Mouse (Mus musculus): Measurements from ENCODE around the gene Itga6. TPM values are rescaled to one million over a fixed set of nuclear protein-coding genes. Genes with fewer than 3 reads are reported as not detected.

The Itga6 gene
- total and polyA plus RNA-seq, 3 experiments, result 31.8 to 65.8 (median 45.3) TPM

GRCm38 (mm10) chr2:71815279-71815678 lies 69.9 kb downstream of the Itga6 start:
- Histone ChIP-seq H3K4me3 (no peak overlapping the region), H3K27ac (no peak overlapping the region), H3K36me3 (ENCODE audit: control insufficient read depth, insufficient read depth, low read length) (no peaks in the 10 kb centered on the region; the same call in none of the 2 replicates), H3K27me3 (ENCODE audit: control insufficient read depth, insufficient read depth, low read length) (no peaks in the 10 kb centered on the region), H3K4me1 (ENCODE audit: control insufficient read depth, insufficient read depth, low read length) (peaks cover 22% of the 10 kb centered on the region), H3K9ac (ENCODE audit: low read depth, low read length) (no peak overlapping the region), H3K79me2 (replicated peaks; ENCODE audit: control insufficient read depth, insufficient read depth, low read length) (no peaks in the 10 kb centered on the region)
- TF ChIP-seq POLR2A (IDR thresholded peaks at IDR 0.05; ENCODE audit: insufficient read depth, low read depth, low read length) (no peak), EP300 (IDR thresholded peaks at IDR 0.05; ENCODE audit: insufficient read depth, low read depth, low read length) (no peak)
- DNase-seq, result no peak
- intact Hi-C loops (cut with DNase I), result no loop called here
- 37% methylated on average over 5 of the region's 5 CpGs for WGBS

GRCm38 (mm10) chr2:71816391-71817041 lies 71.1 kb downstream of the Itga6 start:
- no peak for DNase-seq
- Histone ChIP-seq H3K27me3 (ENCODE audit: control insufficient read depth, insufficient read depth, low read length) (no peaks in the 10 kb centered on the region), H3K79me2 (replicated peaks; ENCODE audit: control insufficient read depth, insufficient read depth, low read length) (no peaks in the 10 kb centered on the region), H3K4me1 (ENCODE audit: control insufficient read depth, insufficient read depth, low read length) (peaks cover 21% of the 10 kb centered on the region), H3K4me3 (no peak overlapping the region), H3K9ac (ENCODE audit: low read depth, low read length) (no peak overlapping the region), H3K27ac (peak overlapping the region; percentile 4), H3K36me3 (ENCODE audit: control insufficient read depth, insufficient read depth, low read length) (no peaks in the 10 kb centered on the region)
- WGBS, result 25% methylated on average over 14 of the region's 14 CpGs
- peak; percentile 73 for TF ChIP-seq CTCF (IDR thresholded peaks at IDR 0.05)
- no peak for TF ChIP-seq POLR2A (IDR thresholded peaks at IDR 0.05; ENCODE audit: insufficient read depth, low read depth, low read length)
- TF ChIP-seq EP300 (IDR thresholded peaks at IDR 0.05; ENCODE audit: insufficient read depth, low read depth, low read length), result no peak
- intact Hi-C loops (cut with DNase I), result loop anchor here (1.0 kb wide), 1 partner anchor 217 kb away; no protein-coding TSS in a partner anchor

- intact Hi-C loops (cut with DNase I), result no loop called here
- H3K36me3 ChIP-seq (ENCODE audit: control insufficient read depth, insufficient read depth, low read length), result no peaks in the 10 kb centered on the region
- WGBS, result 84% methylated on average over 13 of the region's 13 CpGs
- no peaks in the 10 kb centered on the region for H3K4me1 ChIP-seq (ENCODE audit: control insufficient read depth, insufficient read depth, low read length)
- no peak for TF ChIP-seq POLR2A (IDR thresholded peaks at IDR 0.05; ENCODE audit: insufficient read depth, low read depth, low read length)
- TF ChIP-seq CTCF (IDR thresholded peaks at IDR 0.05), result no peak
- no peak for TF ChIP-seq EP300 (IDR thresholded peaks at IDR 0.05; ENCODE audit: insufficient read depth, low read depth, low read length)
- no peak overlapping the region for H3K9ac ChIP-seq (ENCODE audit: low read depth, low read length)
- H3K27ac ChIP-seq, result no peak overlapping the region
- DNase-seq, result no peak
- no peak overlapping the region for H3K4me3 ChIP-seq
- H3K27me3 ChIP-seq (ENCODE audit: control insufficient read depth, insufficient read depth, low read length), result no peaks in the 10 kb centered on the region
- no peaks in the 10 kb centered on the region for H3K79me2 ChIP-seq (replicated peaks; ENCODE audit: control insufficient read depth, insufficient read depth, low read length)
Measured at GRCm38 (mm10) chr2:71824146-71824545, 78.7 kb downstream of the Itga6 start.

GRCm38 (mm10) chr2:71827711-71828110 lies 82.3 kb downstream of the Itga6 start:
- Histone ChIP-seq H3K4me3 (no peak overlapping the region), H3K27ac (no peak overlapping the region), H3K27me3 (ENCODE audit: control insufficient read depth, insufficient read depth, low read length) (no peaks in the 10 kb centered on the region), H3K9ac (ENCODE audit: low read depth, low read length) (no peak overlapping the region), H3K36me3 (ENCODE audit: control insufficient read depth, insufficient read depth, low read length) (no peaks in the 10 kb centered on the region), H3K79me2 (replicated peaks; ENCODE audit: control insufficient read depth, insufficient read depth, low read length) (no peaks in the 10 kb centered on the region), H3K4me1 (ENCODE audit: control insufficient read depth, insufficient read depth, low read length) (no peaks in the 10 kb centered on the region)
- WGBS, result 87% methylated on average over 13 of the region's 13 CpGs
- intact Hi-C loops (cut with DNase I), result no loop called here
- no peak for DNase-seq
- no peak for TF ChIP-seq POLR2A (IDR thresholded peaks at IDR 0.05; ENCODE audit: insufficient read depth, low read depth, low read length)
- TF ChIP-seq EP300 (IDR thresholded peaks at IDR 0.05; ENCODE audit: insufficient read depth, low read depth, low read length), result no peak
- no peak for TF ChIP-seq CTCF (IDR thresholded peaks at IDR 0.05)

- Histone ChIP-seq H3K4me1 (ENCODE audit: control insufficient read depth, insufficient read depth, low read length) (no peaks in the 10 kb centered on the region), H3K27ac (no peak overlapping the region), H3K36me3 (ENCODE audit: control insufficient read depth, insufficient read depth, low read length) (no peaks in the 10 kb centered on the region), H3K9ac (ENCODE audit: low read depth, low read length) (no peak overlapping the region), H3K4me3 (no peak overlapping the region), H3K27me3 (ENCODE audit: control insufficient read depth, insufficient read depth, low read length) (no peaks in the 10 kb centered on the region), H3K79me2 (replicated peaks; ENCODE audit: control insufficient read depth, insufficient read depth, low read length) (no peaks in the 10 kb centered on the region)
- TF ChIP-seq EP300 (IDR thresholded peaks at IDR 0.05; ENCODE audit: insufficient read depth, low read depth, low read length), result no peak
- TF ChIP-seq CTCF (IDR thresholded peaks at IDR 0.05), result no peak
- TF ChIP-seq POLR2A (IDR thresholded peaks at IDR 0.05; ENCODE audit: insufficient read depth, low read depth, low read length), result no peak
- 85% methylated on average over 11 of the region's 11 CpGs for WGBS
- intact Hi-C loops (cut with DNase I), result no loop called here
- no peak for DNase-seq
Measured at GRCm38 (mm10) chr2:71828928-71829327, 83.5 kb downstream of the Itga6 start.

- H3K36me3 ChIP-seq (ENCODE audit: control insufficient read depth, insufficient read depth, low read length), result no peaks in the 10 kb centered on the region
- H3K79me2 ChIP-seq (replicated peaks; ENCODE audit: control insufficient read depth, insufficient read depth, low read length), result no peaks in the 10 kb centered on the region
- no peak overlapping the region for H3K4me3 ChIP-seq
- DNase-seq, result no peak
- H3K27ac ChIP-seq, result no peak overlapping the region
- H3K9ac ChIP-seq (ENCODE audit: low read depth, low read length), result no peak overlapping the region
- no peaks in the 10 kb centered on the region for H3K4me1 ChIP-seq (ENCODE audit: control insufficient read depth, insufficient read depth, low read length)
- WGBS, result 87% methylated on average over 6 of the region's 6 CpGs
- TF ChIP-seq CTCF (IDR thresholded peaks at IDR 0.05) (no peak), EP300 (IDR thresholded peaks at IDR 0.05; ENCODE audit: insufficient read depth, low read depth, low read length) (no peak), POLR2A (IDR thresholded peaks at IDR 0.05; ENCODE audit: insufficient read depth, low read depth, low read length) (no peak)
- intact Hi-C loops (cut with DNase I), result no loop called here
- no peaks in the 10 kb centered on the region for H3K27me3 ChIP-seq (ENCODE audit: control insufficient read depth, insufficient read depth, low read length)
Measured at GRCm38 (mm10) chr2:71833626-71834025, 88.2 kb downstream of the Itga6 start.

Data from heart, adult 2 months (tissue).